Mouse (Mus musculus) cerebellum, postnatal 4 days (tissue): ENCODE results near the gene Poldip3.
"Not testable (repeated sequence)": the region's sequence is repeated elsewhere in the genome, so short reads cannot be mapped to it uniquely, and the experiment has no call there.

Experiments used
- DNase-seq, 2 experiments: peaks; one replicate each; pipeline ENCODE4 v3.0.0; 2022; ENCODE audit warnings: low spot score in 2 of 2, mixed read lengths in 1 of 2

The Poldip3 gene

DNA sequence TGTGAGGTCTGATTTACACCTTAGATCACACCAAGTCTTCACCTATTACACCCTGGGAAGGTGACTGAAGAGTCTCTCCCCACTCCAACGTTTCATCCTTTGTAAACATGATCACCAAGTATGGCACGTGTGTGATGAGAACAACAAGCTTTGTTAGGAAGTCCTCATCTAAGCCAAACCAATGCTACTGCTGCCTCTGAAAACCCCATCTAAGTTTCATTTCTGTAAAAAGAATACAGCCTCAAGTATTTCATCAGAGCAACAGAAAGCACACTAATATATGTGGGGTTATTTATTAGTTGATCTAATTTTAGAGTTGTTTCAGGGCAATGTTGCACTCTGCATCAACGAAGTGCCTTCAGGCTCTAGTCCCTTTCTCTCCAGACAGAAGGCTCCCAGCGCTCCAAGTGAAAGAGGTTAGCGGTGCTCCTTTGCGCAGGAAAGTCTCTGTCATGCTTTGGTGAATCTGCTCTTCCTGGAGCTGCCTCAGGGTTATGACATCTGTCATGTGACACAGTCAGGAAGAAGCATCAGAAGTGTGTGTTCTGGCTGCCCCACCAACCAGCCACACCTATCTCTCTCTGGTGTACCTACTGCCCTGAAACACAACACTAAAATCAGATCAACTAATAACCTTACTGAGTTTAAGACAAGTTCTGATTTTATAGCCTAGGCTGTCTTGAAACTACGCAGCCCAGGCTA, 19.5 kb downstream of the Poldip3 start:
- DNase-seq: no peak

DNA sequence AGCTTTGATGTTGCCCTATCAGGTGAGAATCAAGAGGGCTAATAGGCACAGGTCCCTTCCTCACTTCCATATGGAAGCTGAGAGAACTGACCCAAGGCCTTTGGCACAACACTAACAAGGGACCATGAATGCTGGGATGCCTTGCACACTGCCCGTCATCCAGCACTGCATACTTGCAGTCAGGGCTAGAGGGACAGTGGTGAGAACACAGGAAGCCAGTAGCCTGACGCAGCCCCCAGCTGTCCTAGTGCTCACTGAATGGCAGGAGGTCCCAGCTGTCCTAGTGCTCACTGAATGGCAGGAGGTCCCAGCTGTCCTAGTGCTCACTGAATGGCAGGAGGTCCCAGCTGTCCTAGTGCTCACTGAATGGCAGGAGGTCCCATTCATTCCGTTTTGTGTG, 22.1 kb downstream of the Poldip3 start:
- DNase-seq: not testable (repeated sequence)

GRCm38 (mm10) chr15:83126582-83126981, 22.6 kb downstream of the Poldip3 start:
- DNase-seq: no peak

GRCm38 (mm10) chr15:83124625-83125024, 24.6 kb downstream of the Poldip3 start:
- no peak for DNase-seq

GRCm38 (mm10) chr15:83122566-83123145, 26.5 kb downstream of the Poldip3 start, which contains the start of gene Rrp7a:
Gene Rrp7a (minus strand): TSS chr15:83122801.
- peak; percentile 89 to 90 for DNase-seq

DNA sequence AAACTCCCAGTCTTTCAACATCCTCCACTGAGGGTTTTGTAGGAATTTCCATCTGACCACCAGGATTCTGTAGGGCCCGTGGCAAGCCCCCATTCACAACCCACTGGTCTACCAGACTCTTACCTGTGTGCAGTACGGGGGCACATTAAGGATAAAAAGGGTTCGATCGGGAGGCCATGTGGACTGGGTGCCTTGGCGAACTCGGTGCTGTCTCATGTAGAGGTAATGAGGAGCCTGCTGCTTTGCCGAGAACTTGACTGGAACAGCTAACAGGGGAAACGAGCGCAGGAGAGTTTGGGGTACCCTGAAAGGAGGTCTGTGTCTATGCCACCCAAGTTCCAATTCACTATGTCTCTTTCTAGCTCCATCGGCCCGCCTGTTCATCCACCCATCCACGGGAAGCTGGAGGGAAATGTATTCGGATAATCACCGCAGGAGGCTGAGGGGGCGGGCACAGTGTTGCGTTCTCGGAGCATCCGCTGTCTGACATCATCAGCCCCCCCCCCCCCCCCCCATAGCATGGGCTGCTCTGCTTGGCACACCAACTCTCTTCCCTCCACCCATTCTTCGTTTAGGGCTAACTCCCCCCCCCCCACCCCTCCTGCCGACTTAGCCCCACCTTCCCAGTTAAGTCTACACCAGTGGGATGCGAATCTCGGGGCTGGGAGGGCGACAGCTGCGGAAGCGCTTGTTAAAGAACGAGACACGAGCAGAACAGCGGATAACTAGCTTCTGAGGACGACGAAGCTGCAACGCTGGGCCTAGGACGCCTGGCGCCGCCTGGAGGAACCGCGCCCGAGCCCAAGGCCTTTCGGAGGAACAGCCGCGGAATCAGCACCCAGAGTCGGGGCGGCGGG, 27.2 kb downstream of the Poldip3 start:
- DNase-seq: peak in 1 of 2 experiments; percentile 50

- peak in 1 of 2 experiments; percentile 76 for DNase-seq
These were observed 30.8 kb downstream of the Poldip3 start for GRCm38 (mm10) chr15:83118360-83118759.

DNA sequence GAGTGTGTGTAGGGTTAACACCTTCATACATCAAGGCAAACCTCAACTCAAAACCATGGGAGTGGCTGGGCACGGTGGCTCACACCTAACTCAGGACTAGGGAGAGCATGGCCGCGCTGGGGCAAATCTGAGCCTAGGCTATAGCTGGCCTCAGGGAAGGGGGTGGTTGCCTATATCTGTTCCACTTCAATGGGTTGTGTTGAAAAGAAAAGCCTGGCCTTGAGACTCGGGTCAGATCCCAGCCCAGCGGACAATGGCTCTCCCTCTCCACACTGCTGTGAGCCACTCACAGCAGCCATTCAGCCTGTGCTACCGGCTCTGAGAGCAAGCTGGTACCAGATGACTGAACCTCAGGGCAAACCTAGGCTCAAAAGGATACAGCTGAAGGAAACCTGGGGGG, 34.1 kb downstream of the Poldip3 start:
- no peak for DNase-seq

DNA sequence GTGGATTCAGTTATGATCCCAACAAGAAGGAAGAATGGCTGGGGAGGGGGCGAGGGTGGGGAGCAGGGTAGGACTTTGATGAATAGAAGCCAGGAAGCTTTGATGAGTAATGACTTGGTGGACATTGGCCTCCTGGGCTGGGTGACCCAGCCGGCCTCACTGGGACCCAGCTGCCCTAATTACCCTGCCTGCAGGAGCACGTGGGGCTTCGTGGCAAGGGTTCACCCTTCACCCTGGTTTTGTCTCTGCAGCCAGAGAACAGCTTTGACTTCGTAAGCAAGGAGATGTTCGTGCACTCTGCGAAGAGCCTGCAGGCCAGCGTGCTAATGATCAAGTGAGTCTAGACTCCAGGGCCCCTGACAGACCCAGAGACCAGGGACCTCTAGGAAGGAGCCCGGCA, 35.1 kb downstream of the Poldip3 start:
- DNase-seq: no peak

GRCm38 (mm10) chr15:83112898-83113297, 36.3 kb downstream of the Poldip3 start:
- DNase-seq: peak; percentile 58 to 77

DNA sequence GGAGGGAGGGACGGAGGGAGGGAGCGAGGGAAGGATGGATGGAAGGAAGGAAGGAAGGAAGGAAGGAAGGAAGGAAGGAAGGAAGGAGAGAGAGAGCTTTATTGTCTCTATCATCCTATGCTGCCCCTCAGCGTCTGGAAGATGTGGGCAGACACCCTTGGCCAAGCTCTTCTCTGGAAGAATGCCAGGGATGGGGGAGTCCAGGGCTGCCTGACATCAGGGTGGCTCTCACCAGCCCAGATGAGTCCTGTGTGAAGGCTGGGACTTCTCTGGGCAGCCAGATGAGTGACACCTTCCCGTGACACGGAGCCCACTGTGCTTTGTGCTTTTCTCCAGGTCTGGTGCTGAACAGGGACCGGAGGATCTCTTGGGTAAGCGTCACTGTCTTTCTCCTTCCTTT, 37.3 kb downstream of the Poldip3 start:
- no peak for DNase-seq

- no peak for DNase-seq
These were observed 37.9 kb downstream of the Poldip3 start for GRCm38 (mm10) chr15:83111290-83111689.

- no peak for DNase-seq
These were observed 41.4 kb downstream of the Poldip3 start for GRCm38 (mm10) chr15:83107814-83108213.

- DNase-seq: no peak
These were observed 42.8 kb downstream of the Poldip3 start for GRCm38 (mm10) chr15:83106426-83106825.

DNA sequence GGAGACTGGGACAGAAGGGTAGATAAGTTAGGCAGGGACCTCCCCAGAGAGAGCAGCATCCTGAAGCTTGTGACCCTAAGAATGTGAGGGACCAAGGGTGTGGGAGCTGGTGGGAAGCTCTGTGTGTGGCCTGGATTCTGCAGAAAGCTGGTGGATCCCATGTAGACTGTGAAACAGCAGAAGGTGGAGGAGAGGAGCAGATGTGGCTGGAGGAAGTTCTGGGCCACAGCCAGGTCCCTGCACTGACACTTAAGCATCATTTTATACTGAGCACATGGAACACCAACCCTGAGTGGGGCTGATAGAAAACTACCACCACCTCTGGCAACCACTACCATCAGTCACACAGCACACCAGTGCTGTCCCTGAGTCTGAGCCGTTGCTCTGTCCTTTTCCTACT, 46.1 kb downstream of the Poldip3 start:
- DNase-seq: no peak

DNA sequence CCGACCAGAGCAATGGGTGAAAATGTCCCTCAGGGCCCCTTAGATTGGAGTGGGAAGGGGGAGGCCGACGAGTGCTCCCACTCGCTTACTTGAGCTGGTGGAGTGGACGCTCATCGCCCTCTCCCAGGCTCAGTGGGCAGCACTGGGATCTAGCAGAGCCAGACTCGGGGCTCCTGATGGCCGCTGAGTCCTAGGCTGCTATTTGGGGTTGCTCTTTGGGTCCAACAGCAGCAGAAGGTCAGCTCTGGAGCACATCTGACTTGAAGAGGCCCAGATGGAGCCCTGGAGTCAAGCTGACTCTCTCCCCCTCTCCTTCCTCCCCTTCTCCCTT, 48.9 kb downstream of the Poldip3 start:
- no peak for DNase-seq

DNA sequence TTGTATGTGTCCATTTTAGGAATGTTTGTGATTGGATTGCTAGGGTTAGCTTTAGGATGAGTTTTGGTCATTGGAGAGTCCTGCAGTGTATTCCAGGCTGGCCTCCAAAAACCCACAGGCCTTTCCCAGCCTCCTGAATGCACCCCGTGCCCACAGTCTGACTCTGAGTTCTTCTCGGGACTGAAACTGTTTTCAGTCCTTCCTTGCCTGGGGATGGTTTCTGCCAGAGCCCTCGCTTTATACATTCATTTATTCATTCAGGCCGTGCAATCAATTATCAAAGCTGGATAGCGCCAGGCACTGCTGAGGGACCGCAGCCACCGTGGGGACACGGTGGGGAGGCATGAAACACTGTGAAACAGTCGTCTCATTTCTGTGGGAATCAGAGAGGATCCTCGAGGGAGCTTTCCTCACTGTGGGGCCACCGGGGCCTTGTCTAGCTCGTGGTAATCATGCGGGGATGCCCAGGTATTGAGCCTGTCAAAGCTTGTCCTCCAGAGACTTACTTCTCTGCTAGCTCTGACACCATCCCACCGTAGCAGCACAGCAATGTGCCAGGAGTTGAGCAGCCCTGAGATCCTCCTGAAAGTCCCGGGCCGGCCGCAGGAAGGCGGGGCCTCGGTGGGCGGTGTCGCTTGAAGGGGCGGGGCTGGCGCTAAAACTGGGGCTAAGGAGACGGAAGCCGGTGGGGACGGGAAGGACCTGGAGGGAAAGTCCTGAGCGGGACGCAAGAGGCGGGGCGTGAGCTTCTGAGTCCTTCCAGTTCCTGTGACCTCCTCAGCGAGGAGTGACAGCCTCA, 49.5 kb downstream of the Poldip3 start:
- DNase-seq: peak in 1 of 2 experiments; percentile 67

DNA sequence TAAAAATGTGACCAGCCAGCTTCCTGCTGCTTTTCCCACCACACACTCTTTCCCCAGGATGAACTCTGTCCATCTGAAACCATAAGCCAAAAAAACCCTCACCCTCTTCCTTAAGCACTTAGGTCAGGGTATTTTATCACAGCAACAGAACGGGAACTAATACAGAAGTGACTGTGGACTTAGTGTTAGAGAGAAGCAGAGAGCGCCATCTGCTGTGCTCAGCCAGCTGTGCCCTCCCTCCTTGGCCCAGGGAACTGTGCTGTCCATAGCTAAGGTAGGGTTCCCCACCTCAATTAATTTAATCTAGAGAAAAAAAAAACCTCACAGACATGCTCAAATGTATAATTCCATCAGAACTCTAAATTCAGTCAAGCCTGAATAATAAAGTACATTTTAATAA, 53.2 kb downstream of the Poldip3 start:
- no peak for DNase-seq

DNA sequence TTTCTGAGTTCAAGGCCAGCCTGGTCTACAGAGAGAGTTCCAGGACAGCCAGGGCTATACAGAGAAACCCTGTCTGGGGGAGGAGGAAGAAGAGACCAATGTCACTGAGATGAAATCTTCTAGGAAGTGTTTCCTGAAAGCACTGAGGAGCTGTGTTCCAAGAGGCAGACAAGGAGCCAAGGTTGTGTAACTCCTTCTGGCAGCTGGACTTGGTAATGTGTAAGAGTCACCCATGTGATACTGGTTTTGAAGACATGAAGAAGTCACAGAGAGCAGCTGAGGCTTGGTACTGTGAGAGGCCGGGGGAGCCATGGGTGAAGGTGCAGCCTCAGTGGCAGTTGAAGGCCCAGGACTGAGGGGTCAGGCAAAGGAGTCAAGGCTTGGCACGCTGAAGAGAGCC, 55.5 kb downstream of the Poldip3 start:
- no peak for DNase-seq

- no peak for DNase-seq
These were observed 58.3 kb downstream of the Poldip3 start for GRCm38 (mm10) chr15:83090874-83091273.

GRCm38 (mm10) chr15:83089429-83089605, 59.9 kb downstream of the Poldip3 start, which contains the start of gene Serhl:
Gene Serhl (plus strand): TSS chr15:83089506.
- DNase-seq: no peak
